ENCODE assay signal across 15 mouse cellular contexts in the genomic region with DNA sequence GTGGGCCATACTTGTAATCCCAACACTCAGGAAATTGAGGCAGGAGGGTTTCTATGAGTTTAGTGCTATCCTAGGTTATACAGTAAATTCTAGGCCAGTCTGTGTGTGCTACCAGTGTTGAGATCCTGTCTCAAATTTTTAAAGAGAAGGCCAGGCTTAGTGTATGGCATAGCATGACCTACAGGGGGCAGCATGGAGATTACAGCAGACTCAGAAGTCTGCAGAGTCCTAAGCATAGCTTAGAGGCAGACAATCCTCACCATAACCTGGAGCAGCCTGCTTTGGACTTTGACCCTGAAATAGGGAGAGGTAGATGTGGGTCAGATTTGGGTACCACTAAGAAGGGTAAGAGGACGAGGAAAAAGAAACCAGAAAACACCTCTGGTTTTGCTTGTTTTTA. TPM values are rescaled to one million over a fixed set of nuclear protein-coding genes. Genes with fewer than 3 reads are reported as not detected.
DNase-seq lines count a peak whose midpoint lies in the region; ATAC-seq and TF ChIP-seq lines count a peak whose summit lies in the region.
"Had no signal": no experiment of that assay in that cellular context is flagged by ENCODE, and none has a peak within 500 bp of the region (broad histone marks: within the 10 kb centered on the region; RNA-seq: fewer than 3 reads in every experiment).

No protein-coding gene starts in this region.

- no peak overlapping the region for H3K4me3 ChIP-seq in liver, adult 2 months (ENCODE audit: insufficient read depth, low read depth, low read length)
- H3K4me3 ChIP-seq in liver, embryonic 11.5 days (ENCODE audit: low read depth, low read length), result no peak overlapping the region
- H3K4me3 ChIP-seq: limb, embryonic 12.5 days had no signal

- H3K27me3 ChIP-seq in liver, adult 2 months (ENCODE audit: control insufficient read depth, insufficient read depth, low read length), result no peaks in the 10 kb centered on the region
- H3K27me3 ChIP-seq in liver, embryonic 11.5 days (replicated peaks; ENCODE audit: control insufficient read depth, insufficient read depth, low read length), result no peaks in the 10 kb centered on the region
- H3K27me3 ChIP-seq: limb, embryonic 12.5 days had no signal

- DNase-seq in adrenal gland, postnatal 14 days, result peak; percentile 17
- DNase-seq in adrenal gland, postnatal 10 days, result no peak
- peak; percentile 6 for DNase-seq in liver, adult 2 months (ENCODE audit: extremely low read depth, low read depth, low spot score)
- no peak for DNase-seq in liver, embryonic 11.5 days (ENCODE audit: low spot score)
- DNase-seq in R1 (ENCODE audit: low read depth, low spot score) (peak; percentile 56), adipocyte (ENCODE audit: low spot score) (no peak)
- DNase-seq in naive thymus-derived CD4-positive, alpha-beta T cell, adult 2 months (ENCODE audit: low read depth), result peak; percentile 16
- no peak for DNase-seq in spleen, adult 12 weeks (ENCODE audit: low spot score)
- DNase-seq: adrenal gland, adult 8-10 months; cerebellum, adult 8-10 months; kidney, postnatal 10 days had no signal

- no peaks in the 10 kb centered on the region for H3K79me2 ChIP-seq in liver, adult 2 months (ENCODE audit: control insufficient read depth, insufficient read depth, low read length)

- no peak overlapping the region for H3K27ac ChIP-seq in liver, adult 2 months (replicated peaks; ENCODE audit: insufficient read depth, low read depth, low read length)
- H3K27ac ChIP-seq in liver, embryonic 11.5 days (ENCODE audit: low read depth, low read length), result no peak overlapping the region
- H3K27ac ChIP-seq: limb, embryonic 12.5 days had no signal

- ATAC-seq in liver, embryonic 11.5 days (replicated peaks; ENCODE audit: low FRiP score), result no peak

- H3K4me1 ChIP-seq in liver, adult 2 months (ENCODE audit: control insufficient read depth, insufficient read depth, low read length), result no peaks in the 10 kb centered on the region
- H3K4me1 ChIP-seq in liver, embryonic 11.5 days (replicated peaks; ENCODE audit: control insufficient read depth, insufficient read depth, low read length), result no peaks in the 10 kb centered on the region
- H3K4me1 ChIP-seq: limb, embryonic 12.5 days had no signal

- H3K36me3 ChIP-seq in liver, adult 2 months (ENCODE audit: control insufficient read depth, insufficient read depth, low read length), result no peaks in the 10 kb centered on the region
- H3K36me3 ChIP-seq in liver, embryonic 11.5 days (ENCODE audit: control insufficient read depth, insufficient read depth, low read length), result no peaks in the 10 kb centered on the region
- H3K36me3 ChIP-seq: limb, embryonic 12.5 days had no signal

- no peaks in the 10 kb centered on the region for H3K9me3 ChIP-seq in liver, embryonic 11.5 days (ENCODE audit: control insufficient read depth, low read length)
- H3K9me3 ChIP-seq: limb, embryonic 12.5 days had no signal

- no peak overlapping the region for H3K9ac ChIP-seq in liver, adult 2 months (ENCODE audit: low read depth, low read length)
- no peak overlapping the region for H3K9ac ChIP-seq in liver, embryonic 11.5 days (ENCODE audit: low read depth, low read length)
- H3K9ac ChIP-seq: limb, embryonic 12.5 days had no signal

- peak; percentile 14; the same call in 1 of the 2 replicates for TF ChIP-seq CTCF in liver, adult 2 months (IDR thresholded peaks at IDR 0.05; ENCODE audit: low read depth, low read length)

- no peak overlapping the region for H3K4me2 ChIP-seq in liver, embryonic 11.5 days
- H3K4me2 ChIP-seq: limb, embryonic 12.5 days had no signal

- 89% methylated on average over 1 of the region's 1 CpGs for WGBS in liver, adult 2 months
- 54% methylated on average over 1 of the region's 1 CpGs for WGBS in liver, embryonic 11.5 days

- no peak for TF ChIP-seq POLR2A in liver, adult 2 months (IDR thresholded peaks at IDR 0.05; ENCODE audit: extremely low read depth, insufficient read depth, low read length)

RNA-seq across cellular contexts. Expression of a gene that starts 8.7 kb away (rescaled TPM):
- total RNA-seq in adrenal gland, postnatal 14 days (2021), result not detected in 2 replicates
- total RNA-seq in adrenal gland, postnatal 10 days (2021), result not detected
- total RNA-seq in liver, adult 2 months (2014; rRNA removed), result not detected in 2 replicates
- polyA plus RNA-seq in liver, adult 2 months (2012; rRNA removed), result not detected in 2 replicates
- polyA plus RNA-seq in liver, embryonic 11.5 days (2014; fragmentation: Nextera tagmentation; extraction: Ambion mirVana), result not detected in 2 replicates
- total RNA-seq: adrenal gland, adult 8-10 months; megakaryocyte, adult 5-6 weeks had no signal
- polyA plus RNA-seq: forebrain, embryonic 11.5 days; limb, embryonic 12.5 days; stomach, embryonic 16.5 days had no signal

RNA-seq across cellular contexts. Expression of a gene that starts 32.3 kb away (rescaled TPM):
- not detected in 2 replicates for total RNA-seq in adrenal gland, postnatal 14 days (2021)
- under 1 TPM; 0.36 to 0.48 TPM for total RNA-seq in adrenal gland, postnatal 10 days (2021)
- not detected in 2 replicates for total RNA-seq in liver, adult 2 months (2014; rRNA removed)
- 0.07 TPM in 1 of 2 replicates, not detected in the other for polyA plus RNA-seq in liver, adult 2 months (2012; rRNA removed)
- polyA plus RNA-seq in liver, embryonic 11.5 days (2014; fragmentation: Nextera tagmentation; extraction: Ambion mirVana), result 0.23 TPM in 1 of 2 replicates, not detected in the other
- total RNA-seq: megakaryocyte, adult 5-6 weeks had no signal
- polyA plus RNA-seq: forebrain, embryonic 11.5 days; limb, embryonic 12.5 days had no signal

Comparison
In these comparisons a context has a peak if more than half of its experiments do, and no peak if none do; other contexts are left out.
1. DNase-seq: peak in adrenal gland, postnatal 14 days (single experiment), liver, adult 2 months (single experiment), R1 (single experiment) and naive thymus-derived CD4-positive, alpha-beta T cell, adult 2 months (single experiment); none in adrenal gland, postnatal 10 days (single experiment), liver, embryonic 11.5 days (single experiment), adipocyte (single experiment) and spleen, adult 12 weeks (single experiment).